Mouse (Mus musculus) liver, postnatal 0 days (tissue): ENCODE measurements around the gene Msl1.
A peak's percentile ranks its signal among the peaks of the same experiment; 100 is the strongest.

ENCODE experiments used
- CTCF ChIP-seq: sonication (generic); IDR thresholded peaks from 2 replicates; pipeline ENCODE4 v1.5.1; 2016; ENCODE audit warnings: antibody characterized with exemption, low read depth
- EP300 ChIP-seq: IDR thresholded peaks from 2 replicates; pipeline ENCODE4 v1.6.1; 2016; ENCODE audit warnings: antibody characterized with exemption, low read depth, mild to moderate bottlenecking

DNA sequence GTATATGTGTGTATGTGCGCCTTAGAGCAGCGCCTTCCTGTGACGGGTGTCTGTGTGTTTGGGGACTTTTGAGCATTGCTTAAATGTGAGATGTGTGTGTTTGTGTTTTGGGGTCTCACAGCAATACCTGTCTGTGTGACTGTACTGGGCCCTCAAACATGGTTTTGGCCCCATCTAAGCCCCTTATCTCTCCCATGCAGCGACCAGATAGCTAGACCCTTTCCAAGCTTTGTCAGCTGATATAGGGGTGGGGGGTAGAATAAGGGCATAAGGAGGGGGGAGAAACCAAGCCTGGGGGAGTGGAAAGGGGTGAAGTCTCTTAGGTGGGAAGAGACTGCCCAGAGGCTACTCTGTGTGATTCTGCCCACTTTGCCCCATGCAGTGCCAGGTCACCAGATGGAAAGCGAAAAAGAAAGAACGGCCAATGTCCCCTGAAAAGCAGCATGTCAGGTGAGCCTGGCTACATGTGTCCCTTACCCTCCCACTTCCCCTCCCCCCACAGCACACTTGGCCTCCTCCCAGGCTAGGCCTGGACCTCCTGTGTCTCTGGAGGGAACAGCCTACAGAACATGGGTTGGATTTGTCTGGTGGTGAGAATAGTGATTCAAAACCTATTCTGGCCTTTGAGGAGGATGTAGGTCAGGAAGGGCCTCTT, 39.5 kb upstream of the Msl1 start:
- TF ChIP-seq CTCF (no peak), EP300 (0 out of 2 replicates have a peak, but pooled peaks have one; percentile 15)
